Mouse (Mus musculus): Measurements from ENCODE around the gene Lrrk1. TPM values are rescaled to one million over a fixed set of nuclear protein-coding genes. Genes with fewer than 3 reads are reported as not detected.
"Not testable (repeated sequence)": the region's sequence is repeated elsewhere in the genome, so short reads cannot be mapped to it uniquely, and the experiment has no call there.

Lrrk1 gene
- polyA plus RNA-seq, 1 experiment from 2014 or later, result 6.9 TPM

- Histone ChIP-seq H3K36me3 (no peaks in the 10 kb centered on the region), H3K9ac (replicated peaks) (no peak overlapping the region), H3K27me3 (no peaks in the 10 kb centered on the region), H3K4me2 (replicated peaks) (no peak overlapping the region), H3K27ac (replicated peaks) (no peak overlapping the region), H3K4me1 (no peaks in the 10 kb centered on the region), H3K9me3 (0 out of 2 replicates have a peak, but pooled peaks cover 3% of the 10 kb centered on the region), H3K4me3 (no peak overlapping the region)
- 84% methylated on average over 2 of the region's 2 CpGs for WGBS
- no peak for ATAC-seq (ENCODE audit: low FRiP score, low read depth)
These were observed 178.2 kb downstream of the Lrrk1 start for GRCm38 (mm10) chr7:66209920-66210319.

- Histone ChIP-seq H3K36me3 (no peaks in the 10 kb centered on the region), H3K4me3 (no peak overlapping the region), H3K9me3 (0 out of 2 replicates have a peak, but pooled peaks cover 6% of the 10 kb centered on the region), H3K4me2 (replicated peaks) (no peak overlapping the region), H3K4me1 (0 out of 2 replicates have a peak, but pooled peaks cover 4% of the 10 kb centered on the region), H3K27ac (replicated peaks) (no peak overlapping the region), H3K9ac (replicated peaks) (no peak overlapping the region), H3K27me3 (no peaks in the 10 kb centered on the region)
- no peak for ATAC-seq (ENCODE audit: low FRiP score, low read depth)
- WGBS, result 86% methylated on average over 2 of the region's 2 CpGs
These were observed 186.5 kb downstream of the Lrrk1 start for GRCm38 (mm10) chr7:66201657-66202056.

GRCm38 (mm10) chr7:66200791-66201450 is 187.2 kb downstream of the Lrrk1 start:
- WGBS, result 61% methylated on average over 8 of the region's 8 CpGs
- Histone ChIP-seq H3K27me3 (no peaks in the 10 kb centered on the region), H3K4me3 (no peak overlapping the region), H3K9ac (replicated peaks) (no peak overlapping the region), H3K27ac (replicated peaks) (no peak overlapping the region), H3K36me3 (no peaks in the 10 kb centered on the region), H3K4me2 (replicated peaks) (no peak overlapping the region), H3K4me1 (0 out of 2 replicates have a peak, but pooled peaks cover 4% of the 10 kb centered on the region), H3K9me3 (0 out of 2 replicates have a peak, but pooled peaks cover 6% of the 10 kb centered on the region)
- ATAC-seq (ENCODE audit: low FRiP score, low read depth), result no peak

- ATAC-seq (ENCODE audit: low FRiP score, low read depth), result no peak
- 0 out of 2 replicates have a peak, but pooled peaks cover 6% of the 10 kb centered on the region for H3K9me3 ChIP-seq
- H3K4me3 ChIP-seq, result no peak overlapping the region
- no peak overlapping the region for H3K9ac ChIP-seq (replicated peaks)
- H3K4me1 ChIP-seq, result 0 out of 2 replicates have a peak, but pooled peaks cover 4% of the 10 kb centered on the region
- no peaks in the 10 kb centered on the region for H3K27me3 ChIP-seq
- H3K27ac ChIP-seq (replicated peaks), result no peak overlapping the region
- H3K4me2 ChIP-seq (replicated peaks), result no peak overlapping the region
- WGBS, result 85% methylated on average over 3 of the region's 3 CpGs
- H3K36me3 ChIP-seq, result no peaks in the 10 kb centered on the region
These were observed 187.8 kb downstream of the Lrrk1 start for GRCm38 (mm10) chr7:66200383-66200782.

GRCm38 (mm10) chr7:66199391-66199831 is 188.7 kb downstream of the Lrrk1 start:
- Histone ChIP-seq H3K27me3 (no peaks in the 10 kb centered on the region), H3K4me2 (replicated peaks) (no peak overlapping the region), H3K9ac (replicated peaks) (no peak overlapping the region), H3K4me3 (no peak overlapping the region), H3K4me1 (0 out of 2 replicates have a peak, but pooled peaks cover 4% of the 10 kb centered on the region), H3K9me3 (no peaks in the 10 kb centered on the region), H3K36me3 (no peaks in the 10 kb centered on the region), H3K27ac (replicated peaks) (no peak overlapping the region)
- WGBS, result 82% methylated on average over 5 of the region's 5 CpGs
- ATAC-seq (ENCODE audit: low FRiP score, low read depth), result no peak

GRCm38 (mm10) chr7:66198416-66198815 is 189.7 kb downstream of the Lrrk1 start:
- Histone ChIP-seq H3K4me2 (replicated peaks) (no peak overlapping the region), H3K9me3 (no peaks in the 10 kb centered on the region), H3K27me3 (no peaks in the 10 kb centered on the region), H3K9ac (replicated peaks) (no peak overlapping the region), H3K4me1 (0 out of 2 replicates have a peak, but pooled peaks cover 4% of the 10 kb centered on the region), H3K36me3 (no peaks in the 10 kb centered on the region), H3K4me3 (no peak overlapping the region), H3K27ac (replicated peaks) (no peak overlapping the region)
- ATAC-seq (ENCODE audit: low FRiP score, low read depth), result no peak
- 94% methylated on average over 10 of the region's 10 CpGs for WGBS

- no peak overlapping the region for H3K9ac ChIP-seq (replicated peaks)
- H3K9me3 ChIP-seq, result no peaks in the 10 kb centered on the region
- no peak overlapping the region for H3K27ac ChIP-seq (replicated peaks)
- no peak for ATAC-seq (ENCODE audit: low FRiP score, low read depth)
- no peak overlapping the region for H3K4me2 ChIP-seq (replicated peaks)
- 88% methylated on average over 11 of the region's 11 CpGs for WGBS
- H3K36me3 ChIP-seq, result no peaks in the 10 kb centered on the region
- 0 out of 2 replicates have a peak, but pooled peaks cover 4% of the 10 kb centered on the region for H3K4me1 ChIP-seq
- no peak overlapping the region for H3K4me3 ChIP-seq
- no peaks in the 10 kb centered on the region for H3K27me3 ChIP-seq
These were observed 191.3 kb downstream of the Lrrk1 start for GRCm38 (mm10) chr7:66196609-66197445.

GRCm38 (mm10) chr7:66195881-66196280 is 192.3 kb downstream of the Lrrk1 start:
- H3K4me1 ChIP-seq, result 0 out of 2 replicates have a peak, but pooled peaks cover 4% of the 10 kb centered on the region
- no peak overlapping the region for H3K4me2 ChIP-seq (replicated peaks)
- ATAC-seq (ENCODE audit: low FRiP score, low read depth), result no peak
- no peak overlapping the region for H3K9ac ChIP-seq (replicated peaks)
- no peak overlapping the region for H3K27ac ChIP-seq (replicated peaks)
- H3K36me3 ChIP-seq, result no peaks in the 10 kb centered on the region
- H3K4me3 ChIP-seq, result no peak overlapping the region
- H3K27me3 ChIP-seq, result no peaks in the 10 kb centered on the region
- 92% methylated on average over 1 of the region's 1 CpGs for WGBS
- H3K9me3 ChIP-seq, result no peaks in the 10 kb centered on the region

- no peaks in the 10 kb centered on the region for H3K36me3 ChIP-seq
- 83% methylated on average over 3 of the region's 3 CpGs for WGBS
- H3K27ac ChIP-seq (replicated peaks), result no peak overlapping the region
- H3K9ac ChIP-seq (replicated peaks), result no peak overlapping the region
- H3K27me3 ChIP-seq, result no peaks in the 10 kb centered on the region
- H3K9me3 ChIP-seq, result no peaks in the 10 kb centered on the region
- no peak for ATAC-seq (ENCODE audit: low FRiP score, low read depth)
- no peak overlapping the region for H3K4me3 ChIP-seq
- no peak overlapping the region for H3K4me2 ChIP-seq (replicated peaks)
- no peaks in the 10 kb centered on the region for H3K4me1 ChIP-seq
These were observed 193.6 kb downstream of the Lrrk1 start for GRCm38 (mm10) chr7:66194511-66194910.

- H3K9me3 ChIP-seq; H3K36me3 ChIP-seq; H3K9ac ChIP-seq (replicated peaks); H3K27me3 ChIP-seq; H3K27ac ChIP-seq (replicated peaks); ATAC-seq (ENCODE audit: low FRiP score, low read depth); H3K4me3 ChIP-seq; H3K4me1 ChIP-seq; H3K4me2 ChIP-seq (replicated peaks): not testable (repeated sequence)
- 89% methylated on average over 10 of the region's 10 CpGs for WGBS
These were observed 197.8 kb downstream of the Lrrk1 start for GRCm38 (mm10) chr7:66190385-66190784.

GRCm38 (mm10) chr7:66187581-66188231 is 200.4 kb downstream of the Lrrk1 start:
- H3K27me3 ChIP-seq, result no peaks in the 10 kb centered on the region
- H3K4me2 ChIP-seq (replicated peaks), result no peak overlapping the region
- H3K9ac ChIP-seq (replicated peaks), result no peak overlapping the region
- ATAC-seq (ENCODE audit: low FRiP score, low read depth), result no peak
- H3K36me3 ChIP-seq, result no peaks in the 10 kb centered on the region
- H3K27ac ChIP-seq (replicated peaks), result no peak overlapping the region
- no peak overlapping the region for H3K4me3 ChIP-seq
- WGBS, result 87% methylated on average over 4 of the region's 4 CpGs
- no peaks in the 10 kb centered on the region for H3K9me3 ChIP-seq
- no peaks in the 10 kb centered on the region for H3K4me1 ChIP-seq

- no peak overlapping the region for H3K27ac ChIP-seq (replicated peaks)
- H3K36me3 ChIP-seq, result no peaks in the 10 kb centered on the region
- no peak overlapping the region for H3K9ac ChIP-seq (replicated peaks)
- WGBS, result 92% methylated on average over 5 of the region's 5 CpGs
- no peak overlapping the region for H3K4me2 ChIP-seq (replicated peaks)
- no peak for ATAC-seq (ENCODE audit: low FRiP score, low read depth)
- H3K9me3 ChIP-seq, result no peaks in the 10 kb centered on the region
- no peaks in the 10 kb centered on the region for H3K27me3 ChIP-seq
- no peaks in the 10 kb centered on the region for H3K4me1 ChIP-seq
- no peak overlapping the region for H3K4me3 ChIP-seq
These were observed 202.8 kb downstream of the Lrrk1 start for GRCm38 (mm10) chr7:66185370-66185769.

Measured in midbrain, embryonic 12.5 days (tissue).